Mouse (Mus musculus): ENCODE data around the gene Dzank1. TPM values are rescaled to one million over a fixed set of nuclear protein-coding genes. Genes with fewer than 3 reads are reported as not detected.

Gene Dzank1
- total RNA-seq, 2 experiments from 2014 or later: 84.7 to 116 TPM

DNA sequence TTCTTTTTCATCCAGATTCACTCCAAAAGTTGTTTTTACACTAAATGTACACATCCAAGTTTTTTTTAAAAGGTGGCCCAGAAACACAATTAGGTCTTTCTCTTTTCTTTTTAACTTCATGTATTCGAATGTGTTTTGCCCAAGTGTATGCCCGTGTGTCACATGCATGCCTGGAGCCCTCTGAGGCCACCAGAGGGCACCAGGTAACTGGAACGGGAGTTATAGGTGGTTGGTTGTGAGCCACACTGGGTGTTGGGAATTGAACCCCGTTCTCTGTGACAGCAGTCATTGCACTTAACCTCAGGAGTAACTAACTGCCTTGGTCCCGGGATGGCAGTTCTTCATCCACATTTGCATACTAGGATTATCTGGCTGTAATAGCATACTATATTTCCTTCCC, 60.0 kb downstream of the Dzank1 start:
- no peak for DNase-seq (ENCODE audit: low spot score in 2 of 2)

DNA sequence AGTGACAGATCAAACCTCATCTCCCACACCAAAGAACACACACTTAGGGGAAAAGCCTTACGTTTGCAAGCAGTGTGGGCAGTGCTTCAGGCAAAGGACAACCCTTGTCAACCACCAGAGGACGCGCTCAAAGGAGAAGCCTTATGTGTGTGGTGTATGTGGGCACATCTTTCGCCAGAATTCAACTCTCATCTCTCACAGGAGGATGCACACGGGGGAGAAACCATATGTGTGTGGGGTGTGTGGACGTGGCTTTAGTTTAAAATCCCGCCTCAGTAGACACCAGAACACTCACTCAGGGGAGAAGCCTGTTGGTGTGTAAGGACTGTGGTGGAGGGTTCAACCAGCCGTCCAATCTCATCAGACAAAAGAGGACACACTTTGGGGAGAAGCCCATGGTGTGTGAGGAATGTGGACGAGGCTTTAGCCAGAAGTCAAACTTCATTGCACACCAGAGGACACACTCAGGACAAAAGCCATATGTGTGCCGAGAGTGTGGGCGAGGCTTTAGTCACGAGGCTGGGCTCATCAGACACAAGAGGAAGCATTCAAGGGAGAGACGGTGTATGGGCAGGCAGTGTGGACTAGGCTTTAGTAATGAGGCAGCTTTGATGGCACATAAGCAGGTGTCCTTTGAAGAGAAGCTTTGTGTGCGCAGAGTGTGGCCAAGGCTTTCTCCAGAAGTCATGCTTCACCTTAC, 61.2 kb downstream of the Dzank1 start:
- no peak for DNase-seq (ENCODE audit: low spot score in 2 of 2)

DNA sequence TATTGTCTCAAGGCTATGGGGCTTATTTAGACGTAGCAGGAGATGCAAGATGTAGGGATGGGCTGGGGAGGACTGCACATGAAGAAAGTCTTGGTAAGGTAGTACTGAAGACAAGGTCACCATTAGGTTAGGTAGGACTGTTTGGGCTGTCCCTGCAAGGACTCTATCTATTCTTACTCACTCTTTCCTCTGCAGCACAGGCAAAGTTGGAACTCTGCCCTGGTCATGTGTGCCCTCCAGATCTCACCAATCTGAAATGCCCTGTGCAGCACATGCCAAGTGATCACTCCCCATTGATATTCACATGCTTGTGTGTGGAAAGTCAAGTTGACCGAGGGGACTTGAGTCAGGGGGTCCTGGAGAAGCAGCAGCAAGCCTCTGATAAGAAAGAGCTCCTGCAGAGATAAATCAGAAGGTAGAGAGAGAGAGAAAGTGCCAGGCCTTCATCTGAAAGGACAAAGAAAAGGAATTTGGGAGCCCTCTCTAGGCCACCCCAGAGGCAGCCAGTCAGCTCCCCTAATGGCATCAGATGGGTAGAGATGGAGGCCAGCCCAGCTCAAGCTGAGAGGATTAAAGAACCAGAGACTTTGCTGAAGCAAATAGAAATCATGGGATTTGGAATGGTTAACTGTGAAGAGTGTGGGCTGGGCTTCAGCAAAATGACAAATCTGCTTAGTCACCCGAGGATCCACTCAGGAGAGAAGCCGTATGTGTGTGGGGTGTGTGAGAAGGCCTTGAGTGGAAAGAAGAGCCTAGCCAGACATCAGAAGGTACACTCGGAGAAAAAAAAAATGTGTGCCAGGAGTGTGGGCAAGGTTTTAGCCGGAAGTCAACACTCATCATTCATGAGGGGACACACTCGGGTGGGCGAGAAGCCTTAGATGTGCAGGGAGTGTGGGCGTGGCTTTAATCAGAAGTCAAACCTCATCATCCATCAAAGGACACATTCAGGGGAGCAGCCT, 62.1 kb downstream of the Dzank1 start:
- peak in 1 of 2 experiments; percentile 26 for DNase-seq (ENCODE audit: low spot score in 2 of 2)

DNA sequence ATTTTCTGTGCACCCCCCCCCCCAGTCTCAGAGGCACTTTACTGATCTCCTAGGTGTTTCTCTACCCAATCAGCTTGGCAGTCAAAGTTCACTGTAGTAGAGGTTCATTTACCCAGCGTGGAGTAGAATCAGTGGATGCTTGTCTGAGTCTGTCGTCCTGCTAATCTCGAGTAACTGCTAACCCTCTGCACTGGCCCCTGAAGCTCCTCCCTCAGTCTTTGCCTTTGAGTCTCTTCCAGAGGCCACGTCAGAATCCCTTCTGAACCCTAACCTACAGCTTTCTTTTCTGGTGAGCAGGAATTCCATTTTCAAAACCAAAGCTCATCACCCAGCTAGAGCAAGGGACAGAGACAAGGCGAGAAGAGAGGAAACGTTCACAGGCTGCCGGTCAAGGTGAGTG, 63.0 kb downstream of the Dzank1 start:
- DNase-seq (ENCODE audit: low spot score in 2 of 2): no peak

DNA sequence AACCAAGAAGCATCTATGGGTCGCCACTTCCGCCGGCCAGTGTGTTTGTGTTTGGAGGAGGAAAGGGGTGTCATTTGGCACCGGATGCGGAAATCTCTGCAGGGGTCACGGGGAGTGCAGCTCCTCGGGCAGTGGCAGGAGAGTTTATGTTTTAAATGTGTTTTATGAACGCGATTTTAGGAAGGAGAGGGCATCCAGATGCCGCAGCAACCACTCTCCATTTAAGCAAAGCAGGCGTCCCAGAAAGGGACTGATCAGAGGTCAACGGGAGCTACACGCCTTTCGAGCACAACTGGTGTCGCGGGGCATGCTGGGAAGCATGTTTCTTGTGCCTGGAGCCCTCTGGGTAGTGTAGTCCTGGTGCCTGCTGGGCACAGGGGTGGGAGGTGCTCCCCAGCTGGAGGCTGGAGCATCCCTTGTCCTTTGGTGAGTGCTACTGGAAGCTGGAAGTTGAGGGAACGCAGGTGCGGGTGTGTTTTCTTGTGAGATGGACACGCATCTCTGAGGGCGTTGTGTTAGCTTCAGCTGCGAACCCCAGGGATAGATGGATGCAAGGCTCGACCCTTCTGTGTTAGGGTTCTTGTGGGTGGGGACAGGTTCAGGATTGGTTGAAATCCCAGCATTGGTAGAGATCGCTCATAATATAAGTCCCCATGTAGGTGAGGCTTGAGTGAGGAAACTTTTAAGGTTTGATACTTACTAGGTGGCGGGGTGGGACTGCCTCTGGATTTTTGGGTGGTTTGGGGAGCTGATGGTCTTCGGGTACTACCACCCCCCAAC, 68.0 kb downstream of the Dzank1 start:
- DNase-seq (ENCODE audit: low spot score in 2 of 2): peak; percentile 84 to 87

DNA sequence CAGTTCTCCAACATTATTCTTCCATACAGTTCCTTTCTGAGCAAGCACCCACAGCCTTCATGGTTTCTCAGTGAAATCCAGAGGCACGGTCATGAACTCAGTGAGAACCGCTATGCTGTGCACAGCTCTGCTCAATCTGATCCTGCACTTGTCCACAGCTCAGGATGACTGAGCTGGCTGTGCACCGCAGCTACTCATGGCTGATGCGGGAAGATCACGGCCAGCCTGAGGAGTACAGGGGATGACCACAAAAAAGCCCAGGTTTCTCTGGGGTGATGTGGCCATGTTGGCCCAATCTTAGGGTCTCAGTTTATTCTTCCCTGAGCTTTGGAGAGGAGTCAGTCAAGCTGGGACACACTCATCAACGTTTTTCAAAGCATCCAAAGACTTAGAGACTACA, 68.9 kb downstream of the Dzank1 start:
- no peak for DNase-seq (ENCODE audit: low spot score in 2 of 2)

- DNase-seq (ENCODE audit: low spot score in 2 of 2): peak; percentile 88 to 90
Observed at GRCm38 (mm10) chr2:144452364-144453008, 74.7 kb downstream of the Dzank1 start.

DNA sequence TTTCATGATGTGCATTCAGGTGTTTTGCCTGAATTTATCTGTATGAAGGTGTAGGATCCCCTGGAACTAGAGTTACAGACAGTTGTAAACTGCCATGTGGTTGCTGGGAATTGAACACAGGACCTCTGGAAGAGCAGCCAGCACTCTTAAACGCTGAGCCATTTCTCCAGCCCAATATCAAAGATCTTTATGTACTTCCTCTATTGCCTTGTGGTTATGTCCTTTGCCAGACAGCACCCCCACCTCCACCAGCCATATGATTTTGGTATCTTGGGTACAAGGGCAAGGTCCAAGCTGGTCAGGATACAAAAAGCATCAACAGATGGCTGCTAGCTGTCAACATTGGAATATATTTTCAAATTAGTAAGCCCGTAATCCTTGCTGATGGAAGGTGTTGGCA, 76.8 kb downstream of the Dzank1 start:
- no peak for DNase-seq (ENCODE audit: low spot score in 2 of 2)

- DNase-seq (ENCODE audit: low spot score in 2 of 2): no peak
Observed at GRCm38 (mm10) chr2:144446360-144446999, 80.7 kb downstream of the Dzank1 start.

DNA sequence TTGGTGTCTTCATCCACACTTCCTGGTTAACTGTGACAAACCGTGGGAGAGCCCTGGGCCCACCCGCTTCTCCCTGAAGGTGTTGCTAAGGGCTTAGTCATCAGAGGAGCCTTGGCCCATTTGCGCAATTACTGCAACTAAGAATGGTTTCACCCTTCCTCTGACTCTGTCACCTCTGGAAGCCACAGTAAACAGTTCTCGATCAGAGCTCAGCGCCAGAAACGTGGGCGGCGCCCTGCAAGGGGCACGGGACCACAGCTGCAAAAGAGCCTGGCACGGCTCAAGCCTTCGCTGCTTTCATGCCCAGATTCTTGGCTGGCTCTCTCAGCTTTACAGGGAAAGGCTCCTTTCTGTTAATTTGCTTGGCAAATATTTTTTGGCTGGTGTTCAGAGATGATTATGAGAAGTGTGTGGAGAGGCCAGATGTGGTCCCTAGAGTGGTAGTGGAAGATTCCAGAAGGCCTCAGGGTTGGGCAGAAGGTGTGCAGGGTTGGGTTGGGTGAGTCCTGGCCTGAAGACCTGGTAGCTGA, 85.8 kb downstream of the Dzank1 start:
- peak; percentile 21 to 22 for DNase-seq (ENCODE audit: low spot score in 2 of 2)

GRCm38 (mm10) chr2:144439191-144439700, 88.0 kb downstream of the Dzank1 start:
- DNase-seq (ENCODE audit: low spot score in 2 of 2): no peak

- DNase-seq (ENCODE audit: low spot score in 2 of 2): no peak
Observed at GRCm38 (mm10) chr2:144438424-144438823, 88.8 kb downstream of the Dzank1 start.

DNA sequence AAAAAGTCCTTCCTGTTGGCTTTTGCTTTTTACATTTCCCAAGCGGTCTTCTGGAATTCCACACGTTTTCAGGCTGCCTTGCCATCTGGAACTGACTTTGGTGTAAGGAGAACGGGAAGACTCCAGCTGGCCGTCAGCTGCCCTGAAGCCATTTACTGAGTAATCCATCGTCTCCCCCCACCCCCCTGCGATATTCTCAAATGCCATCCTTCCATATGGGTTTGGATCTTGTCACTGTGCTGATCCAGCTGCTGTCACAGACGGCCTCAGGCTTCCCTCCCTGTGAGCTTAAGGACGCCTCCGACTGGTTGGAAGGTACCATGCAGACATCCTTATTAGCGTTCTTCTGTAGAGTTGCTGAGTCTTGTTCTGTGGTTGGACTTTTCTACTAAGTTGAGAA, 91.5 kb downstream of the Dzank1 start:
- DNase-seq (ENCODE audit: low spot score in 2 of 2): peak; percentile 16 to 17

GRCm38 (mm10) chr2:144431286-144431825, 95.9 kb downstream of the Dzank1 start:
- DNase-seq (ENCODE audit: low spot score in 2 of 2): peak in 1 of 2 experiments; percentile 23

GRCm38 (mm10) chr2:144429171-144429570, 98.0 kb downstream of the Dzank1 start:
- no peak for DNase-seq (ENCODE audit: low spot score in 2 of 2)

- no peak for DNase-seq (ENCODE audit: low spot score in 2 of 2)
Observed at GRCm38 (mm10) chr2:144428659-144429058, 98.6 kb downstream of the Dzank1 start.

DNA sequence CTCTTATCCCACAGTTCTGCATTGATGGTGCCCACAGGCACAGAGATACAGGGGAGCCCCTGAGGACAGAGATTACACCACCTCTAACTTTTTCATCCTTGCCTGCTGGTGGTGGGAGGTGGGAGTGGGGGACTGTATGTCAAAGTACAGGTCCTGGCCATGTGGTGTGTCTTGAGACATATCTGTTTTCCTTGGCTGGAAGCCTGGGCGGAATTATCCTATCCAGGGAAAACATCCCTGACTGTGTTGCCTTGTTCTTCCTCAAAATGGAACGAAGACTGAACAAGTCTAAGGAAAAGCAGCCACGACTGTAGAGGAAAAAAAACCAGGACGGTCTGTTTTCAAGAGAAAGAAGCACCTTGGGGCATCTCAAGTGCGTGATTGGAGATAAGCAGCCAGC, 99.4 kb downstream of the Dzank1 start:
- no peak for DNase-seq (ENCODE audit: low spot score in 2 of 2)

- no peak for DNase-seq (ENCODE audit: low spot score in 2 of 2)
Observed at GRCm38 (mm10) chr2:144425761-144426160, 101.5 kb downstream of the Dzank1 start.

- no peak for DNase-seq (ENCODE audit: low spot score in 2 of 2)
Observed at GRCm38 (mm10) chr2:144422094-144422675, 105.0 kb downstream of the Dzank1 start.

All from layer of hippocampus, postnatal 10 days (tissue).